Mouse (Mus musculus): Measurements from ENCODE around the gene 9230104L09Rik.

The 9230104L09Rik gene

GRCm38 (mm10) chr2:148864966-148865365 lies at the start of gene 9230104L09Rik:
TSS of gene 9230104L09Rik (minus strand) at chr2:148865038.
- no peak for DNase-seq (ENCODE audit: low spot score in 2 of 2)

GRCm38 (mm10) chr2:148902286-148902685 lies 37.4 kb upstream of the 9230104L09Rik start:
- DNase-seq (ENCODE audit: low spot score in 2 of 2): peak; percentile 56 to 72

- DNase-seq (ENCODE audit: low spot score in 2 of 2): no peak
Measured at GRCm38 (mm10) chr2:148900305-148900704, 35.5 kb upstream of the 9230104L09Rik start.

- DNase-seq (ENCODE audit: low spot score in 2 of 2): no peak
Measured at GRCm38 (mm10) chr2:148896219-148896618, 31.4 kb upstream of the 9230104L09Rik start.

- no peak for DNase-seq (ENCODE audit: low spot score in 2 of 2)
Measured at GRCm38 (mm10) chr2:148893107-148893506, 28.3 kb upstream of the 9230104L09Rik start.

- no peak for DNase-seq (ENCODE audit: low spot score in 2 of 2)
Measured at GRCm38 (mm10) chr2:148890021-148890851, 25.4 kb upstream of the 9230104L09Rik start.

GRCm38 (mm10) chr2:148889331-148890010 lies 24.6 kb upstream of the 9230104L09Rik start:
- DNase-seq (ENCODE audit: low spot score in 2 of 2): no peak

GRCm38 (mm10) chr2:148888872-148889271 lies 24.0 kb upstream of the 9230104L09Rik start:
- DNase-seq (ENCODE audit: low spot score in 2 of 2): no peak

GRCm38 (mm10) chr2:148884738-148885137 lies 19.9 kb upstream of the 9230104L09Rik start:
- DNase-seq (ENCODE audit: low spot score in 2 of 2): no peak

- no peak for DNase-seq (ENCODE audit: low spot score in 2 of 2)
Measured at GRCm38 (mm10) chr2:148879199-148879598, 14.4 kb upstream of the 9230104L09Rik start.

GRCm38 (mm10) chr2:148878641-148879130 lies 13.8 kb upstream of the 9230104L09Rik start:
- DNase-seq (ENCODE audit: low spot score in 2 of 2): no peak

- no peak for DNase-seq (ENCODE audit: low spot score in 2 of 2)
Measured at GRCm38 (mm10) chr2:148877016-148877770, 12.4 kb upstream of the 9230104L09Rik start.

- DNase-seq (ENCODE audit: low spot score in 2 of 2): peak; percentile 88 to 89
Measured at GRCm38 (mm10) chr2:148875335-148875811, 10.5 kb upstream of the 9230104L09Rik start, which contains the start of gene Cst3. TSS of gene Cst3 (minus strand) at chr2:148875692.

GRCm38 (mm10) chr2:148874617-148875334 lies 9.9 kb upstream of the 9230104L09Rik start:
- peak in 1 of 2 experiments; percentile 27 for DNase-seq (ENCODE audit: low spot score in 2 of 2)

GRCm38 (mm10) chr2:148874224-148874616 lies 9.4 kb upstream of the 9230104L09Rik start:
- DNase-seq (ENCODE audit: low spot score in 2 of 2): no peak

GRCm38 (mm10) chr2:148872860-148873259 lies 8.0 kb upstream of the 9230104L09Rik start:
- DNase-seq (ENCODE audit: low spot score in 2 of 2): peak in 1 of 2 experiments; percentile 30

GRCm38 (mm10) chr2:148870526-148870925 lies 5.7 kb upstream of the 9230104L09Rik start:
- no peak for DNase-seq (ENCODE audit: low spot score in 2 of 2)

GRCm38 (mm10) chr2:148868959-148869358 lies 4.1 kb upstream of the 9230104L09Rik start:
- DNase-seq (ENCODE audit: low spot score in 2 of 2): no peak

- DNase-seq (ENCODE audit: low spot score in 2 of 2): no peak
Measured at GRCm38 (mm10) chr2:148861693-148862092, 3.1 kb downstream of the 9230104L09Rik start.

GRCm38 (mm10) chr2:148860993-148861392 lies 3.8 kb downstream of the 9230104L09Rik start:
- no peak for DNase-seq (ENCODE audit: low spot score in 2 of 2)

GRCm38 (mm10) chr2:148857506-148857905 lies 7.3 kb downstream of the 9230104L09Rik start:
- no peak for DNase-seq (ENCODE audit: low spot score in 2 of 2)

All from right cerebral cortex, adult 2 months (tissue).